Mouse (Mus musculus) mature B cell (primary cell): ENCODE data around the gene Lrrc47.

Experiments used
- in situ Hi-C: fragments of 300-500 bp; cut with MboI; formaldehyde crosslinking; loops from 2 replicates; pipeline ENCODE4 v1.14.3; 2019

Lrrc47 gene

GRCm38 (mm10) chr4:154023754-154024601 is 12.4 kb downstream of the Lrrc47 start:
- in situ Hi-C loops: no loop called here

- in situ Hi-C loops: no loop called here
Measured at GRCm38 (mm10) chr4:154024729-154025521, 13.4 kb downstream of the Lrrc47 start.

- in situ Hi-C loops: no loop called here
Measured at GRCm38 (mm10) chr4:154025641-154026440, 14.3 kb downstream of the Lrrc47 start, which contains the start of gene Smim1. Smim1 (minus strand) TSS chr4:154026230.

- in situ Hi-C loops: no loop called here
Measured at GRCm38 (mm10) chr4:154026441-154026761, 14.9 kb downstream of the Lrrc47 start.

- in situ Hi-C loops: no loop called here
Measured at GRCm38 (mm10) chr4:154028066-154028465, 16.5 kb downstream of the Lrrc47 start.

DNA sequence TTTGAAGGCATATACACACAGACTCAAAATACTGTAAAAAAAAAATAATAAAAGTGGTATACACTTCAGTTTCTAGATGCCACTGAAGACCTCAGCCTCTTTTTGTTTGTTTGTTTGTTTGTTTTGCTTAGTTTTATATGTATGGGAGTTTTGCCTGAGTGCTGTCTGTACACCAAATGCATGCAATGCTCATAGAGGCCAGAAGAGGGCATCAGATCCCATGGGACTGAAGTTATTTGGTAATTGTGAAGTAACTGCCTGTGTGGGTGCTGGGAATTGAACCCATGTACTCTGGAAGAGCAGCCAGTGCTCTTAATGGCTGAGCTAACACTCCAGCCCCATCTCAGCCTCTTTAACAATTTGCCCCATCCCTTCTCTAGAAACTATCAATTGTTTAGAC is 17.1 kb downstream of the Lrrc47 start:
- in situ Hi-C loops: no loop called here

DNA sequence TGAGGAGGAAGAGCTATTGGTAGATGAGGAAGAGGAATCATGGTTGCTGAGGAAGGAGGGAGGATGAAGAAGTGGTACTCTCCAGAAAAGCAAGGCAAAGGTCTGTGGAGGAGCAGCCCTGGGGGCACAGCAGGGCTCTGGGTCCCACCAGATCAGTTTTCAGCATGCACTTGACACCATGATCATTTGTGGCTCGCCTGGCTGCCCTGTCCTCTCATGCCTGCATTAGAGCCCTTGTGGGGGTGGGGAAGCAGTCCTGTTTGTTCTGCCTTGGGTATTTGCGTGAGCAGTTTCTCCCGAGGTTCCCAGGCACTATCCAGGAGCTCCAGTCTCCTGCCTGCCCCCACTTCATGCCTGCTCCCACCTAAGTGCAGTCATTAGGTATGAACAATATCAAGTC is 25.6 kb downstream of the Lrrc47 start:
- in situ Hi-C loops: no loop called here

- in situ Hi-C loops: no loop called here
Measured at GRCm38 (mm10) chr4:154042577-154042976, 31.0 kb downstream of the Lrrc47 start, which contains the start of gene Ccdc27. Ccdc27 (minus strand) TSS chr4:154042677.

GRCm38 (mm10) chr4:154045837-154046236 is 34.3 kb downstream of the Lrrc47 start:
- in situ Hi-C loops: no loop called here

GRCm38 (mm10) chr4:154051401-154051800 is 39.9 kb downstream of the Lrrc47 start:
- in situ Hi-C loops: no loop called here

DNA sequence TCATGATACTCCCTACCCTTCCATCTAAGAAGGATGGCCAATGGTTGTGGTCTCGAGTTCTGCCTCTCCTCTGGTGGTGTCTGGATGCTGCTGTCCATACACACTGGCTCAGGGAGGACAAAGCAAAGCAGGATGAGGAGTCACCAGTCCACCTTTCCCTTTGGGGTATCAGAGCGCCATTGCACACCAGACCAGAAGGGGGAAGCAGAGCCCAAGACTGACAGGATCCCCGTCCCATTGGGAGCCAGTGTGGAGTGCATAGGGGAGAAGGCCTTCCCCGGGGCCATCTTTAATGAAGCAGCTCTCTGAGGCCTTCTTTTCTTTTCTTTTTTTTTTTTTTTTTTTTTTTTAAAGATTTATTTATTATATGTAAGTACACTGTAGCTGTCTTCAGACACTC is 41.5 kb downstream of the Lrrc47 start:
- in situ Hi-C loops: no loop called here

GRCm38 (mm10) chr4:154055482-154055881 is 44.0 kb downstream of the Lrrc47 start:
- in situ Hi-C loops: no loop called here

- in situ Hi-C loops: no loop called here
Measured at GRCm38 (mm10) chr4:154056046-154056445, 44.5 kb downstream of the Lrrc47 start.

DNA sequence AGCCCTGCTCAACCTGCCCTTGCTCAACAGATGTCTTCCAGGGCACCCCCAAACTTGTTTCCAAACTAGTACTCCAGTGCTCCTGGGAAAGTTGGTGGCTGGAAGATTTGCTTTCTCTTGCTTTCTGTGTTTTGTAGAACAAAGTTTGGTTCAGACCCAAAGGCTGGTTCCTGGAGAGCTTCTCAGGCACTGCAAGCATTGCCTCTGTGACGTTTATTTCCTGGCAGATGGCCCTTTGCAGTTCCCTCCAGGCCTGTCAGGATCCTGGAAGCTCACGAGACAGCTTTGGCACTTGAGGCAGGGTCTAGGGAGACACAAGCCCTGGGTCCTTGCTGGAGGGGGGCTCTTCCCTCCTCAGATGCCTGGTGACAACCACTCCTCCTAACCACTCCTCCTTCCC is 45.1 kb downstream of the Lrrc47 start:
- in situ Hi-C loops: no loop called here

DNA sequence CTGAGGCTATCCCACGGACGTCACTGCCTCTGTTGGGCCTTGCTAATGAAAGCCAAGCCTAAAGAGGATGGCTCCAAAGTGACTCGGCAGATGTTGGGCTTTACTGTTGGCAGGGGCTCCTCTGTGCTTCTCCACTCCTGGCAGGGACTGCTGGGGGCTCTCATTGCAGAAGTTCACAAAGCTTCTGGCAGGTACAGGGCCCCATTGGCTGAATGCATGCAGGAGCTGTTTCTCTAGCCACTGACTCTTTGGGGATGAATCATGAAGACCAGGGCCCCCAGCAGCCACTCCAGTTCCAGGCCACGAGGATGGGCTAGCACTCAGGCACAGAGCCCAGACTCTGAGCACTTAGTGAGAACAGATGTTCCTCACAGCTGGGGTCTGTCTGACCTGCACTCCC is 46.2 kb downstream of the Lrrc47 start:
- in situ Hi-C loops: no loop called here

GRCm38 (mm10) chr4:154064827-154065773 is 53.6 kb downstream of the Lrrc47 start:
- in situ Hi-C loops: no loop called here

DNA sequence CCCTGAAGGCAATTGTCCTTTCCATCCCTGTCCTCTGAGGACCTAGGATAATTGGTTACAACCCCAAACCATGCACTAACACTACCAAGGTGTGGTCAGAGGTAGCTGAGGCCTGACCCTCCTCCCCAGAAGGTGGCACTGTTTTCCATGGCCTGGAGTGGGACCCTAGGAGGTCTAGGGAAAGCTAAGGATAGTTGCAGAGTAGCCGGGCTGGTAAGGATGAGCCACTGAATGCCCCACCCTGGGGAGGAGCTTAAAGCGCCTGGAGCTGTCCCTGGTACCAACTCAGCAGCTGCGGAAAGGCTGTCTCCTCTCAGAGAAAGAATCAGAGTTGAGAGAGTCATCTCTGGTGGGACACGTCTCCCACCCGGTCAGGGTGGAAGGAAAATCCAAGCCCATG is 59.4 kb downstream of the Lrrc47 start:
- in situ Hi-C loops: no loop called here
